Mouse (Mus musculus) myocyte (in vitro differentiated cells): ENCODE measurements around the gene Tlr11.

ENCODE experiments used
- CEBPB ChIP-seq: IDR thresholded peaks from 2 replicates; pipeline ENCODE4 v1.6.1; 2011; ENCODE audit warnings: mild to moderate bottlenecking, moderate library complexity; ENCODE audit not compliant: poor library complexity, insufficient read depth, severe bottlenecking
- MAX ChIP-seq: IDR thresholded peaks from one replicate; pipeline ENCODE4 v1.6.1; 2011; ENCODE audit warnings: low read depth, mild to moderate bottlenecking, control low read depth
- MYOD1 ChIP-seq, 3 experiments: IDR thresholded peaks; one replicate each; pipeline ENCODE4 v1.6.1; 2011; ENCODE audit warnings: control low read depth in 2 of 3, low read depth in 2 of 3, mild to moderate bottlenecking in 2 of 3, moderate library complexity in 1 of 3; ENCODE audit not compliant: insufficient read length in 2 of 3, control insufficient read depth in 1 of 3
- MYOG ChIP-seq, 3 experiments: IDR thresholded peaks; one replicate each; pipeline ENCODE4 v1.6.1; 2011; ENCODE audit warnings: control low read depth in 2 of 3, low read depth in 2 of 3, mild to moderate bottlenecking in 2 of 3; ENCODE audit not compliant: insufficient read length in 2 of 3, control insufficient read depth in 1 of 3, insufficient read depth in 1 of 3
- POLR2A ChIP-seq: IDR thresholded peaks from one replicate; pipeline ENCODE4 v1.6.1; 2011; ENCODE audit warnings: low read depth, mild to moderate bottlenecking, control low read depth, moderate library complexity; ENCODE audit not compliant: insufficient read length
- POLR2AphosphoS2 ChIP-seq: IDR thresholded peaks from one replicate; pipeline ENCODE4 v1.6.1; 2011; ENCODE audit warnings: low read depth, control low read depth; ENCODE audit not compliant: insufficient read length
- REST ChIP-seq: IDR thresholded peaks from one replicate; pipeline ENCODE4 v1.6.1; 2011; ENCODE audit warnings: mild to moderate bottlenecking, control low read depth, moderate library complexity; ENCODE audit not compliant: insufficient read depth, insufficient read length
- SRF ChIP-seq: IDR thresholded peaks from one replicate; pipeline ENCODE4 v1.6.1; 2011; ENCODE audit warnings: low read depth; ENCODE audit not compliant: control insufficient read depth, insufficient read length
- TCF12 ChIP-seq: IDR thresholded peaks from one replicate; pipeline ENCODE4 v1.6.1; 2011; ENCODE audit warnings: mild to moderate bottlenecking, control low read depth; ENCODE audit not compliant: poor library complexity, insufficient read depth, severe bottlenecking
- TCF3 ChIP-seq: IDR thresholded peaks from one replicate; pipeline ENCODE4 v1.6.1; 2011; ENCODE audit warnings: low read depth, control low read depth; ENCODE audit not compliant: insufficient read length

DNA sequence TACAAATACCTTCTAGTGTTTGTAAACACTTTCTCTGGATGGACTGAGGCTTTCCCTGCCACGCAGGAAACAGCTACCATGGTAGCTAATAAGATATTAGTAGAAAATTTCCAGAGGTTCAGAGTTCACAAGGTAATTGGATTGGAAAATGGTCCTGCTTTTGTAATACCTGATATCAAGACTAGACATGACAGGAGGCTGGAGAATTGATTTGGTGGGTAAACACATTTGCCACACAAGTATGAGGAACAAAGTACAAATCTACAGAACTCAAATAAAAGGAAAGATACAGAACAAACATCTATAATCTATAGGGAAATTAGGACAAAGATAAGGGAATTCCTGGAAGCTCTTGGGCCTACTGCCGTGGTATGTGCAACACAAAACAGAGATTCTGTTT, 989 bp upstream of the Tlr11 start:
- TF ChIP-seq POLR2A (no peak), SRF (no peak), CEBPB (no peak), MYOG (IDR thresholded peaks at IDR 0.05; ENCODE audit: control insufficient read depth in 1 of 3, insufficient read depth in 1 of 3, insufficient read length in 2 of 3, low read depth in 2 of 3) (no peak), TCF12 (no peak), TCF3 (no peak), MYOD1 (IDR thresholded peaks at IDR 0.05; ENCODE audit: control insufficient read depth in 1 of 3, insufficient read length in 2 of 3, low read depth in 2 of 3) (no peak), MAX (no peak), POLR2AphosphoS2 (no peak), REST (no peak)
